Mouse (Mus musculus) embryonic fibroblast, embryonic 13.5 days (primary cell): ENCODE data around the gene Scnn1a.

Experiments used
- CTCF ChIP-seq: IDR thresholded peaks from 2 replicates; pipeline ENCODE4 v1.5.1; 2011; ENCODE audit warnings: mild to moderate bottlenecking, control low read depth, low read length, moderate library complexity, borderline replicate concordance; ENCODE audit not compliant: insufficient read depth
- POLR2A ChIP-seq: IDR thresholded peaks from 2 replicates; pipeline ENCODE4 v1.6.1; 2011; ENCODE audit warnings: low read depth, mild to moderate bottlenecking, control low read depth, low read length, moderate library complexity

DNA sequence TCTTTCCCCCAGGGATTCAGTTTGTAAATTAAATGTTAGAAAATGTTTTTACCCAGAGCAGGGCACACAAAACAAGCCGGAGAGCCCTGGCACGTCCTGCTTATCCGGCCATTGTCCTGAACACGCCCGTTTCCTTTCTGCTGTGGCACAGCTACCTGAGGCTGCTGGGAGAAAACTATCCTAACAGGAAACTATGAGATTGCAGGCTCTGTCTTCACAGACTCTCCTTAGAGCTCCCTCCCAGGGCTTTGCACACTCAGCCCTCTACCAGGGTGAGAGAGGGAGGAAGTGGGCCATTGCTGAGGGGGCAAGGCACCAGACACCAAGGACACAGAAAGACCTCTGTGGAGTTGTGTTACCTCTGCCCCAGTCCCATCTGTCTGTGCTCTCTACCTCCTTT lies 19.8 kb downstream of the Scnn1a start:
- no peak for TF ChIP-seq CTCF
- TF ChIP-seq POLR2A: no peak
